Mouse (Mus musculus) liver, postnatal 0 days (tissue): ENCODE measurements around the gene Mfsd12.

Experiments
- CTCF ChIP-seq: sonication (generic); IDR thresholded peaks from 2 replicates; pipeline ENCODE4 v1.5.1; 2016; ENCODE audit warnings: antibody characterized with exemption, low read depth
- EP300 ChIP-seq: IDR thresholded peaks from 2 replicates; pipeline ENCODE4 v1.6.1; 2016; ENCODE audit warnings: antibody characterized with exemption, low read depth, mild to moderate bottlenecking

DNA sequence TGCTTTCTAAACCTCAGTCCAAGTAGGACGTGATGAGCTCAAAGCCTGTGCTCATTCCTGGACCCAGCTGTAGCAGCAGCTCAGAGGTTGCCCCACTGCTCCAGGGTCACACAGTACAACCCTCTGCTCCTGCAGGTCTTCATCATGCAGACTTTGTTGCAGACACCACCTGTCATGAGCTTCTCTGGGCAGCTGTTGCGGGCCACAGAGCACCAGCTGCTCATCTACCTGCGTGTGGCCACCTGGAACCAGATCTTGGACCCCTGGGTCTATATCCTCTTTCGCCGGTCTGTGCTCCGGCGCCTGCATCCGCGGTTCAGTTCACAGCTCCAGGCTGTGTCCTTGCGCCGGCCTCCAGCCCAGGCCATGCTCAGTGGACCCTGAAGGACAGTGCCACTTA is 23.0 kb upstream of the Mfsd12 start:
- TF ChIP-seq CTCF (no peak), EP300 (no peak)
